Mouse (Mus musculus): ENCODE results near the gene Wdr91.

GRCm38 (mm10) chr6:34938929-34939325 is 28.3 kb upstream of the Wdr91 start:
- TF ChIP-seq POLR2A (IDR thresholded peaks at IDR 0.05; ENCODE audit: low read depth, low read length) (no peak), CTCF (IDR thresholded peaks at IDR 0.05; ENCODE audit: borderline replicate concordance, insufficient read depth, low read length) (no peak)
